In genomic region chr9:107630576-107630975, GRCm38 (mm10) we compare ENCODE assay signal across 8 mouse cellular contexts. TPM values are rescaled to one million over a fixed set of nuclear protein-coding genes. Genes with fewer than 3 reads are reported as not detected.
DNase-seq lines count a peak whose midpoint lies in the region; ATAC-seq lines count a peak whose summit lies in the region.

No protein-coding gene starts in this region.

- WGBS in forebrain, embryonic 11.5 days: 4% methylated on average over 4 of the region's 4 CpGs
- 9% methylated on average over 4 of the region's 4 CpGs for WGBS in neural tube, embryonic 15.5 days

- H3K27ac ChIP-seq in forebrain, embryonic 11.5 days (ENCODE audit: low read depth, low read length): peak overlapping the region; percentile 100
- H3K27ac ChIP-seq in neural tube, embryonic 15.5 days (replicated peaks): peak overlapping the region; percentile 89

- H3K4me2 ChIP-seq in forebrain, embryonic 11.5 days (ENCODE audit: low read depth, low read length, severe bottlenecking): peak overlapping the region; percentile 55
- H3K4me2 ChIP-seq in neural tube, embryonic 15.5 days: peak overlapping the region; percentile 44

- H3K4me3 ChIP-seq in forebrain, embryonic 11.5 days (ENCODE audit: low read depth, low read length): peak overlapping the region; percentile 27; the same call in 1 of the 2 replicates
- peak overlapping the region; percentile 10; the same call in 1 of the 2 replicates for H3K4me3 ChIP-seq in neural tube, embryonic 15.5 days (replicated peaks)

- no peaks in the 10 kb centered on the region for H3K9me3 ChIP-seq in forebrain, embryonic 11.5 days (ENCODE audit: control insufficient read depth, low read length)
- H3K9me3 ChIP-seq in neural tube, embryonic 15.5 days (replicated peaks): no peaks in the 10 kb centered on the region

- no peaks in the 10 kb centered on the region; the same call in 1 of the 2 replicates for H3K36me3 ChIP-seq in forebrain, embryonic 11.5 days (ENCODE audit: control insufficient read depth, insufficient read depth, low read length)
- H3K36me3 ChIP-seq in neural tube, embryonic 15.5 days: no peaks in the 10 kb centered on the region

- peak overlapping the region; percentile 73 for H3K9ac ChIP-seq in forebrain, embryonic 11.5 days (ENCODE audit: low read length)
- peak overlapping the region; percentile 34; the same call in 1 of the 2 replicates for H3K9ac ChIP-seq in neural tube, embryonic 15.5 days (replicated peaks)

- peak; percentile 57 for ATAC-seq in forebrain, embryonic 11.5 days (replicated peaks; ENCODE audit: low FRiP score)
- peak; percentile 22; the same call in 1 of the 2 replicates for ATAC-seq in neural tube, embryonic 15.5 days (ENCODE audit: low FRiP score)
- ATAC-seq in activated CD4-positive, CD25-positive, alpha-beta regulatory T cell, adult 4 months: no peak

- H3K4me1 ChIP-seq in forebrain, embryonic 11.5 days (replicated peaks; ENCODE audit: control insufficient read depth, insufficient read depth, low read length): peaks cover 72% of the 10 kb centered on the region
- peaks cover 94% of the 10 kb centered on the region for H3K4me1 ChIP-seq in neural tube, embryonic 15.5 days

- H3K27me3 ChIP-seq in forebrain, embryonic 11.5 days (ENCODE audit: control insufficient read depth, insufficient read depth, low read length): no peaks in the 10 kb centered on the region
- H3K27me3 ChIP-seq in neural tube, embryonic 15.5 days (replicated peaks): no peaks in the 10 kb centered on the region

- DNase-seq in layer of hippocampus, adult 11-12 months (ENCODE audit: low spot score): peak; percentile 54
- DNase-seq in layer of hippocampus, postnatal 25 days (ENCODE audit: extremely low spot score in 1 of 2, low spot score in 1 of 2): no peak
- DNase-seq in R1 (ENCODE audit: low read depth, low spot score): peak; percentile 99
- DNase-seq in forebrain, embryonic 11.5 days (ENCODE audit: low spot score): peak; percentile 91
- DNase-seq in layer of hippocampus, postnatal 36 days: peak; percentile 51 to 67
- DNase-seq in gastrocnemius, adult 18-20 months (ENCODE audit: low spot score): no peak

RNA-seq across cellular contexts. Expression of gene Gnai2, which starts 4.6 kb away (rescaled TPM):
- 100 to 1,000 TPM; 208 to 223 TPM for total RNA-seq in layer of hippocampus, postnatal 25 days (2021)
- polyA plus RNA-seq in forebrain, embryonic 11.5 days (2014; fragmentation: Nextera tagmentation; extraction: Ambion mirVana): 527 and 580 TPM in 2 replicates
- 100 to 1,000 TPM; 195 to 208 TPM for total RNA-seq in layer of hippocampus, postnatal 36 days (2021)
- 262 and 325 TPM in 2 replicates for polyA plus RNA-seq in neural tube, embryonic 15.5 days (2015; fragmentation: Nextera tagmentation; extraction: Ambion mirVana)
- polyA plus RNA-seq in activated CD4-positive, CD25-positive, alpha-beta regulatory T cell, adult 4 months (2017; shearing (Covaris generic)): 100 to 1,000 TPM; 176 to 181 TPM
- total RNA-seq in gastrocnemius, adult 18-20 months (2021): 10 to 100 TPM; 59.3 to 75.5 TPM

RNA-seq across cellular contexts. Expression of gene Sema3b, which starts 21.5 kb away (rescaled TPM):
- total RNA-seq in layer of hippocampus, postnatal 25 days (2021): 1 to 10 TPM; 2.2 to 2.7 TPM
- polyA plus RNA-seq in forebrain, embryonic 11.5 days (2014; fragmentation: Nextera tagmentation; extraction: Ambion mirVana): 1.7 TPM in 2 replicates
- total RNA-seq in layer of hippocampus, postnatal 36 days (2021): 1 to 10 TPM; 1.7 to 2.2 TPM
- polyA plus RNA-seq in neural tube, embryonic 15.5 days (2015; fragmentation: Nextera tagmentation; extraction: Ambion mirVana): 6.6 and 9.7 TPM in 2 replicates
- not detected for polyA plus RNA-seq in activated CD4-positive, CD25-positive, alpha-beta regulatory T cell, adult 4 months (2017; shearing (Covaris generic))
- total RNA-seq in gastrocnemius, adult 18-20 months (2021): 10 to 100 TPM; 11.0 to 11.4 TPM

RNA-seq across cellular contexts. Expression of gene Slc38a3, which starts 38.8 kb away (rescaled TPM):
- total RNA-seq in layer of hippocampus, postnatal 25 days (2021): 10 to 100 TPM; 57.8 to 66.2 TPM
- 6.7 TPM in 2 replicates for polyA plus RNA-seq in forebrain, embryonic 11.5 days (2014; fragmentation: Nextera tagmentation; extraction: Ambion mirVana)
- 10 to 100 TPM; 53.9 to 60.6 TPM for total RNA-seq in layer of hippocampus, postnatal 36 days (2021)
- polyA plus RNA-seq in neural tube, embryonic 15.5 days (2015; fragmentation: Nextera tagmentation; extraction: Ambion mirVana): 35.1 and 35.4 TPM in 2 replicates
- polyA plus RNA-seq in activated CD4-positive, CD25-positive, alpha-beta regulatory T cell, adult 4 months (2017; shearing (Covaris generic)): not detected
- 10 to 100 TPM; 57.7 to 62.0 TPM for total RNA-seq in gastrocnemius, adult 18-20 months (2021)

RNA-seq across cellular contexts. Expression of gene Ifrd2, which starts 43.1 kb away (rescaled TPM):
- total RNA-seq in layer of hippocampus, postnatal 25 days (2021): 10 to 100 TPM; 11.8 to 16.8 TPM
- 35.0 and 37.2 TPM in 2 replicates for polyA plus RNA-seq in forebrain, embryonic 11.5 days (2014; fragmentation: Nextera tagmentation; extraction: Ambion mirVana)
- total RNA-seq in layer of hippocampus, postnatal 36 days (2021): 10 to 100 TPM; 11.2 to 13.8 TPM
- polyA plus RNA-seq in neural tube, embryonic 15.5 days (2015; fragmentation: Nextera tagmentation; extraction: Ambion mirVana): 14.4 and 25.2 TPM in 2 replicates
- polyA plus RNA-seq in activated CD4-positive, CD25-positive, alpha-beta regulatory T cell, adult 4 months (2017; shearing (Covaris generic)): 10 to 100 TPM; 28.7 to 33.8 TPM
- total RNA-seq in gastrocnemius, adult 18-20 months (2021): 10 to 100 TPM; 44.6 to 49.7 TPM

RNA-seq across cellular contexts. Expression of gene Gnat1, which starts 48.9 kb away (rescaled TPM):
- not detected for total RNA-seq in layer of hippocampus, postnatal 25 days (2021)
- 1.6 and 2.6 TPM in 2 replicates for polyA plus RNA-seq in forebrain, embryonic 11.5 days (2014; fragmentation: Nextera tagmentation; extraction: Ambion mirVana)
- total RNA-seq in layer of hippocampus, postnatal 36 days (2021): not detected
- polyA plus RNA-seq in neural tube, embryonic 15.5 days (2015; fragmentation: Nextera tagmentation; extraction: Ambion mirVana): 2.5 and 2.9 TPM in 2 replicates
- polyA plus RNA-seq in activated CD4-positive, CD25-positive, alpha-beta regulatory T cell, adult 4 months (2017; shearing (Covaris generic)): 1 to 10 TPM in 1 of 2 experiments, not detected in 1; 1.1 TPM
- not detected for total RNA-seq in gastrocnemius, adult 18-20 months (2021)

Comparison
In these comparisons a context has a peak if more than half of its experiments do, and no peak if none do; other contexts are left out.
1. DNase-seq: peak in layer of hippocampus, adult 11-12 months (single experiment), R1 (single experiment), forebrain, embryonic 11.5 days (single experiment) and layer of hippocampus, postnatal 36 days (2 of 2); none in layer of hippocampus, postnatal 25 days (0 of 2) and gastrocnemius, adult 18-20 months (single experiment).